Mouse (Mus musculus): ENCODE results near the gene Gm20662.

Gm20662 gene

DNA sequence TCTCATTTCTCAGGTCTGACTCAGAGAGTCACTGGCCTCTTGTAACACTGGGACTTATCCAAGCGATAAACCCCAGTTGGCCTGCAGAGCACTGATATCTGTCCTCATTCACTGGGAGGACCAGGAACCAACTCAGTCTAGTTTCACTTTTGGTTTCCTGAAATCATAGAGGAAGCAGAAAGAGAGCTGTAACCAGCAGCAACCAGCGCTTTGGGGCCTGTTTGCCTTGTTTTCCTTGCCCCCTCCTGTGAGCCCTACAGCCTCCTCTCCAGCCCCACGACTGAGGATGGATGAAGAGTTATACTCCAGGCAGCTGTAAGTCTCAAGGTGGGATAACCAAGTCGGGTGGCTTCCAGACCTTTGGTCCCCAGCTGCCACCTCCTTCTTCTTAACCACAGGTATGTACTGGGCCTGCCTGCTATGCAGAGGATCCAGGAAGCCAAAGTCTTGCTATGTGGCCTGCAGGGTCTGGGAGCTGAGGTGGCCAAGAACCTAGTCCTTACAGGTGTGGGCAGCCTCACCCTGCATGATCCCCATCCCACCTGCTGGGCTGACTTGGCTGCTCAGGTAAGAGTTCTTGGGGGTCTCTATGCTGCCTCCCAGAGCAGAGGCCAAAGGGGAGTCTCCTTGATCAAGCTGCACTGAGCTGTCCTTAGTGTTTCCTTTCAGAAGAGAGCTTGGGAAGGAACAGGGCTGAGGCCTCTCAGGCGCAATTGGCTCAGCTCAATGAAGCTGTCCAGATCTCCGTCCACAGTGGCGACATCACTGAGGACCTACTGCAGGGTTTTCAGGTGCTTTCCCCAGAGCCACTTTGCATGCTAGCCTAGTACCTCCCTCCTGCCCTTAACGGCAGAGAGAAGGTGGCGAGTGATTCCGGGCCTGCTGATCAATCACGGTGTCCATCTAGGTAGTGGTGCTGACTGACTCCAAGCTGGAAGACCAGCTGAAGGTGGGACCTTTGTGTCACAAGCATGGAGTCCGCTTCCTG is 20.5 kb upstream of the Gm20662 start, which contains the start of gene Uba7:
Uba7 (plus strand) TSS at position 107 of the 988 bp plus-strand sequence.
- DNase-seq (ENCODE audit: low read depth), result no peak

DNA sequence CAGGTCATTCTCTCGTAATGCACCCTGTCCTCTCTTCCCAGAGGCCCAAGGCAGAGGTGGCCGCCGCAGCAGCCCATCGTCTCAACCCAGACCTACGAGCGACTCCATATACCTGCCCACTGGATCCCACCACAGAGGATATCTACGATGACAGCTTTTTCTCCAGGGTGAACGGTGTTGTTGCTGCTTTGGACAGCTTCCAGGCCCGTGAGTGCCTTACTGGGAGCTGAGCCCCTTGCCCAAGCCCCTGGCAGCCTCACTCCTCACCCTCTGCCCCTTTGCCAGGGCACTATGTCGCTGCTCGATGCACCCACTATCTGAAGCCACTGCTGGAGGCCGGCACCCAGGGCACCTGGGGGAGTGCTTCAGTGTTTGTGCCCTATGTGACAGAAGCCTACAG is 17.3 kb upstream of the Gm20662 start:
- DNase-seq (ENCODE audit: low read depth), result no peak

DNA sequence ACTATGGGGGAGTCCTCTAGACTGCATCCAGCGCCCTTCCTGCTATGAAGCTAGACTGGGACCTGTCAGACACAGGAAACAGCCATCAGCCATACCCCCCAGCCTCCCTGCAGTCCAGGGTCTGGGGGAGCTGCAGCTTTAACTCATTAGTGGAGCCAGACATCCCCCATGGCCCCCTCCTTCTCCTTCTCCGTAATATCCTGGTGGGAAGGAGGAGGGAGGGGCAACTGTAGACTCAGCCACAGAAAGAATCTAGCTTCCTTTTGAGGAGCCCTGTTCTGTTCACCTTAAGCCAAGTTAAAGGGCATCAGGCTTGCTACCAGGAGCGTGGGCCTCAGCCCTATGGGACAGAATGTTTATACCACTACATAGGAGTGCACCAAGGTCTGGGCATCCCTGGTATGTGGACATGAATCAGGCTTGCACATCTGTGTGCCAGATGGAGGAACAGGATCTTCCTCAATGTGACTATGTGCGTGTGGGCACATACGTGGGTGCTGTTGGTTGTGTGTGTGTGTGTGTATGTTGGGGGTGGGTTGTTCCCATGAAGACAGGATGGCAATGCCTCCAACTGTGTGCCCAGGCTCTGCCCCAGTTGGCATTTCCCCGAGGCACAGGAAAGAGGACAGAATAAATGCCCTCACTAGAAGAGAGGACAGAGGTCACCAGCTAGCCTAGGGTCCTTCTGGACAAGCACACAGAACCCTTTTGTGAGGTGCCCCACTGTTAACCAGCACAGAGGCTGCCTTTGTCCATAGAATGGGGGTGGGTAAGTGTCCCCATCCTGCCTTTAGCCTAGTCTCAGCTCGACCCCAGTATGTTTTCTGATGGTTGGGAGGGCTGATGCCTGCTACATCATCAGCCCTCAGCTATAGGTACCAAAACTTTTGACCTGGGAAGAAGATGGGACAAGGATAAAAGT is 14.2 kb upstream of the Gm20662 start:
- no peak for DNase-seq (ENCODE audit: low read depth)

DNA sequence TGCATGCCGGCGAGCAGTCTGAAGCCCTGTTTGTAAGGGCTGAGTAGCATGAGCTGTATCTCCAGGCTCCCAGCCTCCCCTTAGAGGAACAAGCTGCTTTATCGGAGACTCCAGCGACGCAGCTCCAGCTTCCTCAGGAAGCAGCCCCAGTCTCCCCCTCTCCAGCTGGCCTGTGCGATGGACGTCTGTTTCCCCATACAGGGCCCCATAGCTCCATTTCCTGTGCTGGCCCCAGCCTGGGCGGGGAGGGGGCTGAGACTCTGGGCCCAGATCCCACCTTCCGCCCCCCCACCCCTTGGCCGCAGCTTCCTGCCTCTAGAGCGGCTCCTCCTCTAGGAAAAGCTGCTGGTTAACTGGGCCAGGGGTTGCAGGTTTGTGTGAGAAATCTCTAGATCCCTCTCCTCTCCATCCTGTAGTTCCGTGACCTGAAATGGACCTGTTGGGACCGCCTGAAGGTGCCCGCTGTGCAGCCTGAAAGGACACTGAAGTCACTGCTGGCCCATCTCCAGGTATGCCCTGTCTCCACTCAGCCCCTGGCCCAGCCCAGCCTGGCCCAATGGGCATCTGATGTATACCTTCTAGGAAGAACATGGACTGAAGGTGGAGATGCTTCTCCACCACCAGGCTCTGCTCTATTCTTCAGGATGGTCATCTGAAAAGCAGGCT is 13.3 kb upstream of the Gm20662 start, which contains the start of gene Gm20661:
Gm20661 (plus strand) TSS at position 378 of the 666 bp plus-strand sequence.
- DNase-seq (ENCODE audit: low read depth), result no peak

DNA sequence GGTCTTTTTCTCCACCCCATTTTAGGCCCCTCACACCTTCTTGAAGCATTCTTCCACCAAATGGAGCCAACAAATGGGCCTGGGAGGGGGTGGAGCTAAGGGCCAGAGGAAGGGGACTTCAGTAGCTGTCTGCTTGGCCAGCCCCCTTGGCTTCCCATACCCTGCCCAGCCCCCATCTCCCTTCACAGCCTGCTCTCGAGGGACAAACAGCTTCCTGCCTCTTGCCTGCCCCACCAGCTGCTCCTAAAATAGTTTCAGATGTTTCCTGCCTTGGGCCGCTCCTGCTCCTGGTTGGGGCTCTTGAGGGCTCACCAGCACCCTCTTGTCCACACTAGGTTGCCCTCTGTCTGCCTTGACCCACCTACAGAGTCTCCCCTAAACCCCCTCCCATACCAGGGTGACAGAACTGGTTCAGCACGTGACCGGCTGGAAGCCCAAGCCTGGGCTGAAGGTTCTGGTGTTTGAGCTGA is 12.7 kb upstream of the Gm20662 start:
- DNase-seq (ENCODE audit: low read depth), result no peak

DNA sequence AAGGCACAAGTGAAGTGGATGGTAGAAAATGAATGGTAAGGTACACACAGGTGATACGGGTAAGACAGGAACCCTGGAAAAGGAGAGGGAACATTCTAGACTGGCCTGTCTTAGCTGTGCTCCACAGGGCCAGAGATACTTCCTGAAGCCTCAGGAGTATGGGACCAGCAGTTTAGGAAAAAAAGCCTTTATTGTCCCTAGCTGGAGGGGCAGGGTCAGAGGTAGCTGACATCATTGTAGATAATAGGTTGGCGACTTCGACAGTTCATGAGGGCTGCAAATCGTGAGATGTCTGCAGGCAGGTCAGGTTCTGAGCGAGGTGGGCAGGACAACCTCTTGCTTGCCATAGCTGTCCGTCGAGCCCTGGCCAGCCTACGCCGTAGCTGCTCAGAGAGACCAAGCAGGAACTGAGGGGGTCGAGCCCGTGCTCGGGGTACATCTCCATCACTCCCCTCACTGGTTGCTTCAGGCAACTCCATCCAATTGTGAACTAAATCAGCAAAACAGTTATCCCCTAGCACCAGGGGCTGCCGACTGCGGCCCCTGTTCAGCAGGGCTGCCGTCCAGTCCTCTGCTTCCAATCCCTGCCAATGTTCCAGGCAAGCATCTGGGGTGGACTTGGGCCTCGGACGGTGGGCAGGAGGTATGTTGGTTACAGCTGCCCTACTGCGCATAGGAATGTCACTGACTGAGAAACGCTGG is 11.9 kb upstream of the Gm20662 start:
- DNase-seq (ENCODE audit: low read depth), result no peak

DNA sequence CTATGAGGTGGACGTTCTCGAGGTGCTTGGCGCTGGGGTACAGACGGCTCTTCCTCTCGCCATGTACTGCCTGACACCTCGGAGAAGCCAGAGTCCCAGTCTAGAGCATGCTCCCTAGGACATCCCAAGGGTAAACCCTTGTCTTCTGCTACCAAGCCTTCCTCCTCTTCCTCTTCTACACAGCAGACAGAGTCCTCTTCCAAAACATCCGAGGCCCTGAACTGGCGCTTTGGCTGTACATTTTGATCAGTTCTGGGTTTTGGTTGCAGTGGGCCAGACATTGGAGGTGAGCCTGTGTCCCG is 11.4 kb upstream of the Gm20662 start:
- no peak for DNase-seq (ENCODE audit: low read depth)

DNA sequence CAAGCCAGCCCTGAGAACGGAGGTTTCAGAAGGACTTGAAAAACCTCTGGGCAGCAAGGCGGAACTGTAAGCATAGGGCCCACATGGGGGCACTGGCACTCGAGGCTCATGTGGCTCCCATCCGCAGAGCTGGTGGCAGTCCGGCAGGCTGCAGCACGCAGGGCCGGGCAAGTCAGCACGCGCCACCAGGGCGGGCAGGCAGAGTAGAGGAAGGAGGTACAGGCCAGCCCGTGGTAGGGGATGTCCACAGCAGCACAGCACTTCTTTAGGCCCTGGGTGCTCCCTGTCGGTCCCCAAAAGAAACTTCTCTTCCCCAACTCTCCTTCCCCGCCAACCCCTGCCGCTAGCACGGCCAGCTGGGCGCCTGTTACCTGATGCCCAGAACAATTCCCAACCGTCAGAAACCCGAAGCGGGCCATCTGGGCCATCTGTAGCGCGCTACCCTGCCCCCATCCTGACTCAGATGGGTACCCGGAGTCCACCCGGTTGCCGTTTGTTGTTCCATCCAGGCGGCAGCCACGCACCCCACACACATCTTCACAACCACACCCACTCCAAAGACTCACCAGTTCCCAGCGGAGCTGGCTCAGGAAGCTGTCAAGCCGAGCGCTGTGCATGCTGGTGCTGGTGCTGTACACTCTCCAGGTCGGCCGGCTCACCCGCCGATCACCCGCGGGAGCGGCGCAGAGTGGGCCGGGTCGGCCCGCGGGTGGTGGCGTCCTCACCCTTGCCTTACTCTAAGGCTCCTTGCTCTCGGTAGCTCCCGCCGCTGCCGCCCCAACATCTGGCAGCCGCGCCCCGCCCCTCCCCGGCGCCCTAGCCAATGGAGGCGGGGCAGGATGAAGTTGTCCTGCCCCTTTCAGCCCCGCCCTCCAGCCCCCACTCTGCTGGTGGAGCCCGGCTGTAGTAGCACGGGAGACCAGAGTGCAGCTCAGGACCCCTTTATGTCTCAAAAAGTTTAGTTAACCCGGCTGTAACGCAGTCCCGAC is 10.7 kb upstream of the Gm20662 start, which contains the start of gene Inka1:
Inka1 (minus strand) TSS at position 749 of the 989 bp plus-strand sequence.
- DNase-seq (ENCODE audit: low read depth), result peak; percentile 65

DNA sequence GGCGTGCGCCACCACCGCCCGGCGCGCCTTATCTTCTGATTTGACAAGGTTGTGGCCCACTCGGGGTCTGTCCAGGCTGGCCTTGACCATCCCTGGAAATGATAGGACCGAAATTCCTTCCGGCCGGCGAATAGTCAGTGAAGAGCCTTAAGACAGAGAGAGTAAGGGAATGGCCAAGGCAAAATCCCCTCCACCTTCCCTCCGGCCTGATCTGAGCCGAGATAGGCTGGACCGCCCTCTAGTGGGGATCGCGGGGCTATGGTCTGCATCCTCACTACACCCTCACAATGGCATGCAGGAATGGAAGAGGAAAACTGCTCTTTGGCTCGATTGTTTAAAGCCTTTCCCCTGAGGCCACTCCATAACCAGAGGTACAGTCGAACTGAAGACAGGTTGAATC is 9.8 kb upstream of the Gm20662 start:
- DNase-seq (ENCODE audit: low read depth), result no peak

DNA sequence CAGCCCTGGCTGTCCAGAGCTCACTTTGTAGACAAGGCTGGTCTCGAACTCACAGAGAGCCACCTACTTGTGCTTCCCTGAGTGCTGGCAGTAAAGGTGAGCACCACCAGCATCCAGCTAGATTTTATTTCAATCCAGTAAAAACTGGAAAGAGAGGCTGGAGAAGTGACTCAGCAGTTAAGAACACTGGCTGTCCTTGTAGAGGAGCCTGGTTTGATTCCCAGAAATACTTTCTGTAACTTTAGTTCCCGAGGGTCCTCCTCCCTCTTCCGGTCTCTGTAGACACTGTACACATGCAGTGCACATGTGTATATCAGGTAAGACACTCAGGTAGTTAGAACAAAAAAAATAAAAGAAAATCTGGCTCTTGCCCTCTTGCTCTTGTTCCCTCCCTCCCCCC is 8.2 kb upstream of the Gm20662 start:
- DNase-seq (ENCODE audit: low read depth), result peak; percentile 73

DNA sequence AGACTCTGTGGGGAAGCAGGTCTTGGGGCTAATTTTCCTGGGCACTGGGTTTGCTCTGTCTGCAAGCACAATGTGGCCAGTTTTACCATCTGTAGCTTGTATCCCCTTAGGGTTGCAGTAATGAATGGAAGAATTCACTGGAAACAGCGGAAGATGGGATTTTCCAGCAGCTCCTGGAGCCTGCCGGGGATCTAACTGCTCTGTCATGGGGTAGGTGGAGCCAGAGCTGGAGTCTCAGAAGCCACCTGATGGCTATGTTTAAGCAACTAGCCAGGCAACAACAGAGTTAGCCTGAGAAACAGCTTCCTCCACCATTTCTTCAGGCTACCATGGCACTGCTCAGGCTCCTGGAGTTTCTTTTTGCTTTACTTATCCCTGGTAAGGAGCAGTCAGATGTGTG is 4.0 kb upstream of the Gm20662 start, which contains the start of gene Cdhr4:
Cdhr4 (plus strand) TSS at position 301 of the 400 bp plus-strand sequence.
- DNase-seq (ENCODE audit: low read depth), result no peak

DNA sequence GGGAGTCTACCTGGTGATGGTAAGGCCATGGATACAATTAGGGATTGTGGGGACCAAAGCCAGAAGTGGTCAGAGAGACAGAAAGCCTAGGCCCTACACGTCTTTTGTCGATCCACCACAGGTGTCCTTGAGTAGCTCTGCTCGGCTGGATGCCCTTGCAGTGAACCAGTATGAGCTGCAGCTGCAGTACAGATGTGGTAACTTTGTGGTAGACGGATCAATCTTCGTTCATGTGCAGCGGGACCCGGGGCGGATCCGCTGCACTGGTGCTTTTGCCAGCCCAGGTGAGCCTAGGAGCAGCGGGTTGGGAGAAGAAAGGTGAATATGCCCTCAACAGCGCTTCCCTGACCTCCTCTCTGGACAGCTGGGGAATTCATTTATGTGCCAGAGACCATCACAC is 3.1 kb upstream of the Gm20662 start:
- no peak for DNase-seq (ENCODE audit: low read depth)

DNA sequence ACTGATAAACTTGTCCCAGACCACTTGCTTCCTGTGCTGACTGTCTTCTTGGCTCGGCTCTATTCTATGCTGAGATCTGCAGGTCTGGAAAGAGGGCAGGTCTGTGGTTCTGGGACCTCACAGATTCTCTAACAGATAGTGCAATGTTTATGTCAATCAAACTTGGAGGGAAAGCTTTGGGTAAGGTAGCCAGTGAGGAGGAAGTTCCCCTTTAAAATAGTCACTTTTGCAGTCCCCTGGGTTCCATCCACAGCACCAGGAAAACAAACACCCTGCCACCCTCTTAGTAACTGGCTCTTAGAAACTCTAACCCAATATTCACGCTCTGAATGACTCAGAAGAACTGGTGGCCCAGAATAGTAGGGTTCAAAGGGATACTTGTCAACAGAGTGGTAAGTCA is 1.7 kb upstream of the Gm20662 start:
- DNase-seq (ENCODE audit: low read depth), result no peak

DNA sequence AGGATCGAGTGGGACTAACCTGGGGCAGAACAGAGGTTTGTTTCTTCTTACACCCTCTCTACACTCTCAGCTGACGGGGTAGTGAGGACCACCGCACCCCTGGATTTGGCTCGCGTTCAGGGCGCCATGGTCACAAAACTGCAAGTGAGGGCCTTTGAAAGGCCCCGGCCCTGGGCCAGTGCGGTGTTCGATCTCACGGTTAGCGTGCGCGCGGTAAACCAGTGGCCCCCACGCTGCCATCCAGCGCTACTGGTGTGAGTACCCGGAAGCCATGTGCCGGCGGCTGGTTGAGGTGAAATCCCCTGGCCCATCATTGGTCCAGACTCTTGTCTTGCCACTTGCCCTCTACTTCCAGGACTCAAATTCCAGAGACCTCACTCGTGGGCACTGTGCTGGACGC is 636 bp upstream of the Gm20662 start:
- DNase-seq (ENCODE audit: low read depth), result no peak

DNA sequence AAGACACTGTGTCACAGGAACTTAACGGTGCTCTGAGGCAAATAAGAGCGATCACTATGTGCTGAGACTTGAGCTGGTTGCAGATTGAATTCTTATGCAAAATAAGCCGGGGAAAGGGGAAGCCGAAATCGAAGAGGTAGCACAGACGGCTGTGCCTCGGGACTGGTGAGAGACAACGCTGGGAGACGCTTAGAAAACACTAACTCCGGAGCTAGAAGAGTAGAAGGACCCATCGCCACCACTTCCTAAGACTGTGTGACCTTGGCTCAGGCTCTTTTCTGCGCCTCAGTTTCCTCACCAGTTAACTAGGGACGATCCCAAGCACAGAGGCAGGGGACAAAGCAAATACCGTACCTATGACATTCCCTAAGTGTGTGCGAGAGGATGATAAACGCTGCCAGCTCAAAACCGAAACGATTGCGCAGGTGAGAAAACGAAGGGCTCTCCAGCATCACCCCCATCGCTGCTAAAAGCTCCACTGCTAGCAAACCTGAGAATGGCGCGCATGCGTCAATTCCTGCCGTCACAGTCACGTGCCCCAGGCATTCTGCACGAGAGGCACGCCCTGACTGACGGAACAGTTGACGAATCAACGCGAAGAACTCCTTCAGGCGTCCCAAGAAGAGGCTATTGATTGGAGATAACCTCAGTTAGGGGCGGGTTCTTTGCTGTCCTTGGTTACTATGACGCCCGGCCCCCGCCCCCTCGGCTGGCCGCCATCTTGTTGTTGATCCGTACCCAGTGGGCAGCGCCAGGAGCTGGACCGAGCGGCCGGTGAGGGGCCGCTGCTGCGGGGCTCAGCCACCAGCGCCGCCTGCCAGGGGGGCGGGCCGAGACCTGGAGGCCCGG is 6.0 kb downstream of the Gm20662 start, which contains the start of gene Ip6k1:
Ip6k1 (plus strand) TSS at position 580 of the 849 bp plus-strand sequence.
- peak; percentile 100 for DNase-seq (ENCODE audit: low read depth)

DNA sequence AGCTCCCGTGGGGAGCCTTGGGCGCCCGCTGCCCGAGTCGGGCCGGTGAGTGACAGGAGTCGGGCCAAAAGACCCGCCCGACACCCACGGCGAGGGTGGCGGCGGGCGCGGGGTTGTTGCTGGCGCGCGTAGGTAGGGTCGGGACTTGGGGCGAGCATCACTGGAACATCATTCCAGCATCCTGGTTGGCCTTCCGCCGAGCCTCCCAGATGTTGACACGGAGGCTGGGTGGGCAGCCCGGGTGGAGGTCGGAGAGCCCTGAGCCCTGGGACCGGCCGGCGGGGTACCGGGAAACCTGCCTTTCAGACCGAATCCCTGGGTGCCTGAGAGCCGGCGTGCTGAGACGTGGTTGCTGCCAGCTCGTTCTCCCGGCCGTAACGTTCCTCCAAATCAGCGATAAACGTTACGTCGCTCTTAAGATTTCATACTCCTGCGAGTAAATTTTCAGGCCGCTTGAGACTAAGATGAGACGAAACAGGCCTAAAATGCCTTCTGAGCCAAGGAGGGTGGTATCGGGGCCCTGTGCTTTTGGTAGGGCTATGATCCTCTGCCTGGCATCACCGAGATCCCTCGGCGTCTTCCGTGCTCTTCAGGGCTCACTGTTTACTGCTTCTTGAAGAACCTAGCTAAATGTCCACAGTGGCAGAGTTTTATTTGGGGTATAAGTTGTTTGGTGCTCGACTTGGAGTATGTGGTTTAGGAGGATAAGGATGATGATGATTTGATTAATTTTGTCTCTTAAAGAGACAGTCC is 6.8 kb downstream of the Gm20662 start:
- no peak for DNase-seq (ENCODE audit: low read depth)

DNA sequence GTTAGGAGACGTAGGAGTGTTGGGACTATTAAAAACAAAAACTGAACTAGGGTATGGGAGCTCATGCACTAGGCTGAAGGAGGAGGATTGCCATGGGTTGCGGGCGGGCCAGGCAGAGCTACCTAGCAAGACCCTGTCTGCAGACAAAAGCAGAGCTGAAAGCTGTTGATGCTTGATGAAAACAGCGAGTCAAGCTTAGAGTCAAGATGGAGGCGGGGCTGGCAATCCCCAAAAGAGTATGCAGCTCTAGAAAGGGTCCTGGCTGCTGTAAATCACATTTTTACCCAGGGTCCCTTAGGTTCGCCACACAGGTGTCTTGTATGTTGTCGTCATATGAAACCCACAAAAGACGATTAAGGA is 7.4 kb downstream of the Gm20662 start:
- DNase-seq (ENCODE audit: low read depth), result no peak

DNA sequence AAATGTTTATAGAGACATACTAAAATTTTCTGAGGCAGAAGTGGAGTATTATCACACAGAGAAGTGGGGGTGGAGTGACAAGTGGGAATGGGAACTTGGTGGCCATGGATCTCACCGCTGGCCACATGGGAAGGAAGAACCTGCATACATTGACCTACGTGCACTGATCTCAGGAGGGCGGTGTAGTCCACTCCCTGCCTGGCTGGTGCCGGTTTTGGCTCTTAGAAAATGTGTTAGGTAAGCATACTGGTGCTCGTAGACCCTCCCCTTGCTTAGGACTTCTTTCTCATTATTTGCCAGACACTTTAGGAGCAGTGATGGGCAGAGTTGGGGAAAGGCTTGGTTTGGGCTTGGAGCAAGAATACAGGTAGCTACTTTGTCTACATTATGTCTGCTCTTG is 11.9 kb downstream of the Gm20662 start:
- DNase-seq (ENCODE audit: low read depth), result no peak

Measured in fibroblast of lung, adult 2 months (primary cell).